Mouse (Mus musculus) neural tube, embryonic 11.5 days (tissue): Measurements from ENCODE around the gene Vwa8. TPM values are rescaled to one million over a fixed set of nuclear protein-coding genes. Genes with fewer than 3 reads are reported as not detected.
A peak's percentile ranks its signal among the peaks of the same experiment; 100 is the strongest.
"Not testable (repeated sequence)": the region's sequence is repeated elsewhere in the genome, so short reads cannot be mapped to it uniquely, and the experiment has no call there.

ENCODE experiments used
- ATAC-seq: fragments of 200-750 bp; cut with Nextera tagmentation; 2 replicates; pipeline ENCODE4 v1.8.0; 2017; ENCODE audit warnings: moderate number of reproducible peaks, mild to moderate bottlenecking, moderate TSS enrichment, moderate library complexity; ENCODE audit not compliant: insufficient read depth, low FRiP score, low TSS enrichment
- DNase-seq: peaks from one replicate; pipeline ENCODE4 v3.0.0-alpha.2; 2015; ENCODE audit warnings: low spot score
- H3K27ac ChIP-seq: fragments of 300-500 bp; sonication (generic); 2 replicates; pipeline ENCODE4 v1.5.1; 2014; ENCODE audit warnings: low read depth, mild to moderate bottlenecking, low read length
- H3K27me3 ChIP-seq: fragments of 300-500 bp; sonication (generic); 2 replicates; pipeline ENCODE4 v1.6.1; 2014; ENCODE audit warnings: mild to moderate bottlenecking, low read length, mixed read lengths; ENCODE audit not compliant: control insufficient read depth, insufficient read depth
- H3K36me3 ChIP-seq: fragments of 300-500 bp; sonication (generic); 2 replicates; pipeline ENCODE4 v1.6.1; 2014; ENCODE audit warnings: mild to moderate bottlenecking, low read length, moderate library complexity, mixed read lengths; ENCODE audit not compliant: control insufficient read depth, insufficient read depth
- H3K4me1 ChIP-seq: fragments of 300-500 bp; sonication (generic); 2 replicates; pipeline ENCODE4 v1.6.1; 2014; ENCODE audit warnings: low read length, mixed read lengths; ENCODE audit not compliant: control insufficient read depth, insufficient read depth
- H3K4me2 ChIP-seq: fragments of 300-500 bp; sonication (generic); 2 replicates; pipeline ENCODE4 v1.6.1; 2014; ENCODE audit warnings: low read depth, mild to moderate bottlenecking, moderate library complexity
- H3K4me3 ChIP-seq: fragments of 300-500 bp; sonication (generic); 2 replicates; pipeline ENCODE4 v1.5.1; 2014; ENCODE audit warnings: low read depth, low read length
- H3K9ac ChIP-seq: fragments of 300-500 bp; sonication (generic); 2 replicates; pipeline ENCODE4 v1.6.1; 2014; ENCODE audit warnings: mild to moderate bottlenecking, low read length
- H3K9me3 ChIP-seq: fragments of 300-500 bp; sonication (generic); 2 replicates; pipeline ENCODE4 v1.6.1; 2016; ENCODE audit warnings: low read length; ENCODE audit not compliant: control insufficient read depth
- WGBS: fragments of 180-500 bp; shearing (Covaris S2); extraction: QIAGEN DNeasy Blood & Tissue Kit; methylation state at CpG from one replicate; pipeline ENCODE4 v1.1.7; 2014; 5-methylcytosine and 5-hydroxymethylcytosine counted together
- polyA plus RNA-seq: library from polyadenylated mRNA; unstranded; fragments of >200 nt; fragmentation: Nextera tagmentation; extraction: Ambion mirVana; gene quantifications from 2 replicates; pipeline ENCODE4 v1.2.1, GENCODE M21; 2014

Gene Vwa8
- polyA plus RNA-seq, 1 experiment from 2014 or later, result 10.8 TPM

DNA sequence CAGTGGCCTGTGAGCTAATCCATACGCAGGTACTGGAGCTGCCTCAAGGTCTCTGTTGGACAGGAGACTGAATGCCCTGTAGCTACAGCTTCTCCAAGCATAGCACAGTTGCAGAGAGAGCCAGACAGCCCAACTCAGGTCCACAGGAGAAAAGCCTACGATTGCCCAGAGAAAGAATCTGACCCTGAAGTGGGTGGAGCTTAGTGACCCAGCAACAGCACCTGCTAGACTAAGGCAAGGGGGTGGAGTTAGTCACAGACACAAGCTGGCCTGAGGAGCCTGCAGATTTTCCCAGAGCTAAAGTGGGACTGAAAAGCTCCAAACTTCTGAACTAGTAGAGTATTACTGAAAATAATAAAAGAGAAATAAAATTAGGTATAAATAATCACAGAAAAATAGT, 21.2 kb downstream of the Vwa8 start:
- DNase-seq, result no peak
- no peak overlapping the region for H3K4me2 ChIP-seq

DNA sequence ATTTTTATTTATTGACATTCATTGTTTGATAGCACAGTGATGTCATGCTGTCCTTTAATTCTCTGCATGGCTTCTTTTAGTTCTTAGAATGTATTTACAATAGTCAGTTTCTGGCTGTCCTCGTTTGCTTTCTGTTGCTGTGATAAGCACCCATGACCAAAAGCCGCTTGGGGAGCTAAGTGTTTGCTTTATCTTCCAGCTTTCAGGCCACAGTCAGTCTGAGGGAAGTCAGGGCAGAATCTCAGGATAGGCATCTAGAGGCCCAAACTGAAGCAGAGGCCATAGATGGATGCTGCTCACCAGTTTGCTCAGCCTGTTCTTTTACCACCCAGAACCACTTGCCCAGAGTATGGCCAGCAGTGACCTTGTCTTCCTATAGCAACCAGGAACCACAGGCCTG, 28.3 kb downstream of the Vwa8 start:
- H3K36me3 ChIP-seq, result no peaks in the 10 kb centered on the region
- H3K4me3 ChIP-seq, result no peak overlapping the region
- H3K9me3 ChIP-seq, result no peaks in the 10 kb centered on the region
- DNase-seq (no peak), ATAC-seq (no peak)
- 0 out of 2 replicates have a peak, but pooled peaks cover 4% of the 10 kb centered on the region for H3K4me1 ChIP-seq
- WGBS, result 81% methylated on average over 2 of the region's 2 CpGs
- H3K9ac ChIP-seq, result no peak overlapping the region
- no peaks in the 10 kb centered on the region for H3K27me3 ChIP-seq
- H3K4me2 ChIP-seq, result no peak overlapping the region
- no peak overlapping the region for H3K27ac ChIP-seq

More for the DNA sequence above, 21.2 kb downstream of the Vwa8 start:
- ATAC-seq, result no peak
- H3K9me3 ChIP-seq, result no peaks in the 10 kb centered on the region
- H3K27ac ChIP-seq, result no peak overlapping the region
- H3K4me3 ChIP-seq, result no peak overlapping the region
- H3K27me3 ChIP-seq, result no peaks in the 10 kb centered on the region
- H3K9ac ChIP-seq, result no peak overlapping the region
- WGBS, result 55% methylated on average over 2 of the region's 2 CpGs
- H3K4me1 ChIP-seq, result no peaks in the 10 kb centered on the region
- no peaks in the 10 kb centered on the region for H3K36me3 ChIP-seq

DNA sequence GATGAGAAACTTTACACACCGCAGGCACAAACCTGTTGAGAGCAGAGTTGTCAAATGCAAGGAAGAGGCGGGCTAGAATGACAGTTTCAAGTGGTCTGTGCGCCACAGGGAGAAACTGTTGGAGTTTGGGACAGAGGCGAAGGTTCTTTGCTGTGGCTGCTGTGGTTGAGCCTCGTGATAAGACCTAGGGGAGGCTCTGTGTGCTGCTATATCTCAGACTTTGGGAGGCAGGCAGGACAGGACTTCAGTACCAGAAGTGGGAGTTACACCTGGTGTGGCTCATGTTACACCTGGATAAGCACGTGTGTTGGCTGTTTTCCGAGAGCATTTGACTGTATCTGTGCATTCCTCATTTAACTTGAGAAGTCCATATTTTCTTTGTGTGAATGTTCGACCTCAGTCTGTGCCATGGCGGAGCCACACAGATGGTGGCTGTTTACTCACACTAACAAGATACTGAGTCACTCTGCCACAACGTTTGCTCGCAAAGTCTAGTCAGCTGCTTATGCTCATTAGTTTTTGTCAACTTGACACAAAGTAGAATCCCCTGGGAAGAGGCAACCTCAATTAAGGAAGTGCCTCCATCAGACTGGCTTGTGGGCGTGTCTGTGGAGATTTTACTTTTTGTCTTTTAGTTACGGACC, 29.7 kb downstream of the Vwa8 start:
- H3K36me3 ChIP-seq, result no peaks in the 10 kb centered on the region
- WGBS, result 77% methylated on average over 13 of the region's 13 CpGs
- H3K4me2 ChIP-seq, result no peak overlapping the region
- no peak for DNase-seq
- no peaks in the 10 kb centered on the region for H3K27me3 ChIP-seq
- H3K4me3 ChIP-seq, result no peak overlapping the region
- no peak overlapping the region for H3K9ac ChIP-seq
- H3K27ac ChIP-seq, result no peak overlapping the region
- no peaks in the 10 kb centered on the region for H3K9me3 ChIP-seq
- no peak for ATAC-seq
- H3K4me1 ChIP-seq, result 0 out of 2 replicates have a peak, but pooled peaks cover 4% of the 10 kb centered on the region

DNA sequence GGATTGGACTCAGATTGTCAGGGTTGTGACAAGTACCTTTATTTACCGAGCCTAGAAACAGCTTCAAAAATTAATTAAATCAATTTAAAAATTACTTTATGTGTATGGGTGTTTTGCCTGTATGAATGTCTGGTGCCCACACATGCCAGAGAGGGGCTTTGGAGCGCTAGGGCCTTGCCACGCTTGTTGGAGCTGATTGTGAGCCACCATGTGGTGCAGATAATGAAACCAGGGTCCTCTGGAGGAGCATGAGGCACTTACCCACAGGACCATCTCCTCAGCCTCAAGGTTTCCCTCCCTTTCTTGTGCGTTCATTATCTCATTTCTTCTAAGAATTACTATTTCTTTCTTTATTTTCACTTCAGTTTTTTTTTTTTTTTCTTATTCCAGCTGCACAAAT, 32.0 kb downstream of the Vwa8 start:
- H3K4me2 ChIP-seq, result no peak overlapping the region
- 0 out of 2 replicates have a peak, but pooled peaks cover 4% of the 10 kb centered on the region for H3K4me1 ChIP-seq
- H3K27me3 ChIP-seq, result no peaks in the 10 kb centered on the region
- no peak overlapping the region for H3K4me3 ChIP-seq
- 82% methylated on average over 4 of the region's 4 CpGs for WGBS
- no peaks in the 10 kb centered on the region for H3K9me3 ChIP-seq
- no peak for ATAC-seq
- no peak overlapping the region for H3K27ac ChIP-seq
- H3K36me3 ChIP-seq, result no peaks in the 10 kb centered on the region
- H3K9ac ChIP-seq, result no peak overlapping the region
- no peak for DNase-seq

DNA sequence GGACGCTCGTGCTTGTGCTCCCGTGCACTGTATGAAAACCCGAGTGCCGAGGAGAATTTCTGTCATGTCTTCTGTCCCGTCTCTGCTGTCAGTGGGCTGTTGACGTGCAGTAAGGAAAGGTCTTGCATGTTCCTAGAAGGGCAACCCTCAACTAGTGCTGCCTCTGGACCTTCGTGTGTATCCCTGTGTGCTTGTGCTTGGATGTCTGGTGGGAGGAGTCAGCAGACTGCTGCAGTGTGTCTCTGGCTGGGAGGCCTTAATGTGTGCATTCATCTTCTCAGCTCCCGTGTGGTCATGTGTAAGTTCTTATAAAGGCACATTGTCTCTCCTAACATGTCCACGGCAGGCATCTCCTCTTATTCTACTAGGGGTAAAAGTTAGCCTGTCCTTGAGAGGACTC, 32.7 kb downstream of the Vwa8 start:
- ATAC-seq, result no peak
- 74% methylated on average over 10 of the region's 10 CpGs for WGBS
- no peak for DNase-seq
- Histone ChIP-seq H3K4me3 (no peak overlapping the region), H3K36me3 (no peaks in the 10 kb centered on the region), H3K9ac (no peak overlapping the region), H3K9me3 (no peaks in the 10 kb centered on the region), H3K27me3 (no peaks in the 10 kb centered on the region), H3K27ac (no peak overlapping the region), H3K4me1 (0 out of 2 replicates have a peak, but pooled peaks cover 4% of the 10 kb centered on the region), H3K4me2 (no peak overlapping the region)

DNA sequence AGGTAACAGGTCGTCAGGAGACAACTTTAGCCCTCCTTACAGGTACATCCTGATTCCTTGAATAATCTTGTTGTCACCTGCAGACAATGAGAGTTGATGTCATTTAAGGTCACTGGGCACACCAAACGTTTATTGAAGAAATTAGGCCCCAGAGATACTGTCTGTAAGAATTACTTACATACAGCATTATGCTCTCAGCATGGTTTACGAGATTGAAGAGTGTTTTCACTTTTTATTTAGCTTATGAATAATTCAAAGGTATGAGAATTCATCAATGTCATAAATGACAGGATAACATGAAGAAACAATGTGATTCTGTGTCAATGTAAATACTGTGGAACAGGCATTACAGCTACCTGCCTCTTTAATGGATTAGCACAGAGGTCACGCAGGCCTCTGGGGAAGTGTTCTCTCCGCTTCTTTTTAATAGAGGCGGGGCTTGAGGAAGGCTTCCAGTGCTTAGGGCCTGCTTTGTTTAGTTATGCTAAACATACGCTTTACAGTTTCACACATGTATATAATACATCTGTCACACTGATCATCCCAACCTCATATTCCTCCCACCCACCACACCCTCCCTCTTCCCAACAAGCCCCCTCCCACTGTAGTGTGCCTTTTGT, 37.2 kb downstream of the Vwa8 start:
- H3K27me3 ChIP-seq, result no peaks in the 10 kb centered on the region
- H3K27ac ChIP-seq, result no peak overlapping the region
- no peak overlapping the region for H3K9ac ChIP-seq
- no peak overlapping the region for H3K4me2 ChIP-seq
- H3K9me3 ChIP-seq, result no peaks in the 10 kb centered on the region
- H3K4me1 ChIP-seq, result 0 out of 2 replicates have a peak, but pooled peaks cover 4% of the 10 kb centered on the region
- DNase-seq (peak; percentile 16), ATAC-seq (no peak)
- no peaks in the 10 kb centered on the region for H3K36me3 ChIP-seq
- H3K4me3 ChIP-seq, result no peak overlapping the region
- 74% methylated on average over 7 of the region's 7 CpGs for WGBS

DNA sequence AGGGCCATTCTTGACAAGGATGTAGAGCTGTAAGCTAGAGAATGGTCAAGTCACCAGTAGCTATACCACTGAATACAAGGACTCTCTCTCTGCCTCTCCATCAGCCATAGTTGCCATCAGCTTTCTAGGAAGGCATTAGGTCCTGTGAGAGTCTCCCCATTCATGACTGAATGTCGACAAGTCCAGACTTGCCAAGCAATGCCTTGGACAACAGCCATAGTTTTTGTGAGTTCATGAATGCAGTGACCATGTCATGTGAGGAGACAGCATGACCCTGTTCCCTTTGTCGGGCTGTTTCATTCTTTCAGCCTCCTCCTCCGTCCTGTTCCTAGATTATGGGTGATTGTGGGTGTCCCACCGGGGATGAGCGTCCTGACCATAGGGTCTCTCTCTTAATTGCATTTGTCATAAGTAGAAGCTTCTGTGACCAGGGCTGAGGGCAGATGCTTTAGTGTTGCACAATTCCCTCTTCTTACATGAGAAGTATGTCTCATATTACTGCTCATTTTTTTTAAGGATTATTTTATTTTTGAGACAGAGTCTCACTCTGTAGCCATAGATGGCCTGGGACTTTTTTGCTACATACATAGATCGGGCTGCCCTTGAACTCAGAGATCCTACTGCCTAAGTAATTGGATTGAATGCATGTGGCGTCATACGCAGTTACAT, 37.8 kb downstream of the Vwa8 start:
- H3K36me3 ChIP-seq, result no peaks in the 10 kb centered on the region
- no peaks in the 10 kb centered on the region for H3K27me3 ChIP-seq
- H3K9me3 ChIP-seq, result no peaks in the 10 kb centered on the region
- no peak overlapping the region for H3K4me3 ChIP-seq
- DNase-seq (no peak), ATAC-seq (no peak)
- no peak overlapping the region for H3K27ac ChIP-seq
- H3K4me1 ChIP-seq, result 0 out of 2 replicates have a peak, but pooled peaks cover under 1% of the 10 kb centered on the region
- 90% methylated on average over 8 of the region's 8 CpGs for WGBS
- no peak overlapping the region for H3K4me2 ChIP-seq
- H3K9ac ChIP-seq, result no peak overlapping the region

DNA sequence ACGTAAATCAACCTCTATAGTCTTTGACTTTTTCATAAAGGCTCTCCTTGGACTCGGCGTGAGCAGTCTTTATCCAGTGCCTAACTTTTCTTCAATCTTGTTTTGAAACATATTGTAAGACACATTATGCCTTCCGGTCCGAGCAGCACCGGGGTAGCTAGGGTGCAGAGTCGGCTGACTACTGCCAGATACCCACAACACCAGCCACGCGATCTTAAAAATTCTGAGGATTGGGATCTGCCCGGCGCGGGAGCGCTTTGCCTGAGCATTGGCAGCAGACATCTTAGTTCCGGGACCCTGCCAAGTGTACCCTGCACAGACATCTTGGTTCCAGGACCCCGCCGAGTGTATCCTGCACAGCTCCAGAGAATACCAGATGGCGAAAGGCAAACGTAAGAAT, 38.6 kb downstream of the Vwa8 start:
- ATAC-seq, H3K4me1 ChIP-seq, H3K36me3 ChIP-seq, H3K4me3 ChIP-seq, H3K27ac ChIP-seq, DNase-seq, H3K9me3 ChIP-seq, H3K27me3 ChIP-seq, H3K4me2 ChIP-seq, H3K9ac ChIP-seq: not testable (repeated sequence)
- WGBS, result 95% methylated on average over 14 of the region's 18 CpGs

DNA sequence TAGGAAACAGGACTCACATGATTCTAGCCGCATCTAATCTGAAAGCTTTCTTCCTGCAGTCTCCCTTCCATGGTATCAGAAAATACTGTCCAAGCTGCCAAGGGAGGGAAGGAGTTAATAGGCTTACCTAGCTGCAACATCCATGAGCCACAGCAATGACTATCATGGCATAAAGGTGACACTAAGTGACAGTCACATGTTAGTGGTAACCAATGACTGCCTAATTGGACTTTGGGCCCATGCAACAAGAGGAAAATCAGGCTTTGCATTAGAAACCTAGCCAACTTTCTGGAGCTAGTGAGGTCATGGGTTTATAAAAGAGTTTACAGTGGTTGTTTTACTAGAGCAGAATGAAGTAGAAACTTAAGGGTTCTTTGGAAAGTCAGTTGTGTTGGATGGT, 46.6 kb downstream of the Vwa8 start:
- H3K27me3 ChIP-seq, result no peaks in the 10 kb centered on the region
- DNase-seq, result no peak
- no peak overlapping the region for H3K9ac ChIP-seq
- no peaks in the 10 kb centered on the region for H3K4me1 ChIP-seq
- no peak overlapping the region for H3K4me2 ChIP-seq
- no peak overlapping the region for H3K4me3 ChIP-seq
- H3K27ac ChIP-seq, result no peak overlapping the region
- no peak for ATAC-seq
- no peaks in the 10 kb centered on the region for H3K36me3 ChIP-seq
- H3K9me3 ChIP-seq, result no peaks in the 10 kb centered on the region
- WGBS, result 100% methylated on average over 1 of the region's 1 CpGs
